Mouse (Mus musculus): ENCODE results near the gene Ccdc175. TPM values are rescaled to one million over a fixed set of nuclear protein-coding genes. Genes with fewer than 3 reads are reported as not detected.

The Ccdc175 gene
- polyA plus RNA-seq (2014; fragmentation: Nextera tagmentation; extraction: Ambion mirVana), result 0.09 TPM in 1 of 2 replicates, not detected in the other

GRCm38 (mm10) chr12:72184929-72185328 is at the start of gene Ccdc175:
Ccdc175 (minus strand) TSS chr12:72185029.
- H3K27ac ChIP-seq (ENCODE audit: low read depth, low read length), result no peak within 1 kb of the TSS
- WGBS, result 82% methylated on average over 12 of the region's 12 CpGs
- no peak within 1 kb of the TSS for H3K4me2 ChIP-seq (ENCODE audit: low read depth, low read length)
- H3K4me3 ChIP-seq (ENCODE audit: low read depth, low read length), result no peak within 1 kb of the TSS
- no peaks in the 10 kb centered on the region for H3K4me1 ChIP-seq (ENCODE audit: control insufficient read depth, insufficient read depth, low read length)
- no peaks in the 10 kb centered on the region for H3K9me3 ChIP-seq (ENCODE audit: control insufficient read depth, low read length)
- H3K9ac ChIP-seq (replicated peaks; ENCODE audit: low read depth, low read length), result no peak within 1 kb of the TSS
- ATAC-seq (ENCODE audit: low read depth), result no peak
- no peaks in the 10 kb centered on the region for H3K36me3 ChIP-seq (ENCODE audit: control insufficient read depth, insufficient read depth, low read length)
- no peaks in the 10 kb centered on the region for H3K27me3 ChIP-seq (ENCODE audit: control insufficient read depth, insufficient read depth, low read length)

- H3K36me3 ChIP-seq (ENCODE audit: control insufficient read depth, insufficient read depth, low read length), result 0 out of 2 replicates have a peak, but pooled peaks cover 2% of the 10 kb centered on the region
- peak overlapping the region; percentile 95 for H3K4me2 ChIP-seq (ENCODE audit: low read depth, low read length)
- no peaks in the 10 kb centered on the region; the same call in 1 of the 2 replicates for H3K27me3 ChIP-seq (ENCODE audit: control insufficient read depth, insufficient read depth, low read length)
- ATAC-seq (ENCODE audit: low read depth), result no peak
- 73% methylated on average over 3 of the region's 3 CpGs for WGBS
- H3K4me3 ChIP-seq (ENCODE audit: low read depth, low read length), result peak overlapping the region; percentile 64
- peak overlapping the region; percentile 34; the same call in 1 of the 2 replicates for H3K27ac ChIP-seq (ENCODE audit: low read depth, low read length)
- H3K9me3 ChIP-seq (ENCODE audit: control insufficient read depth, low read length), result no peaks in the 10 kb centered on the region
- peaks cover 26% of the 10 kb centered on the region for H3K4me1 ChIP-seq (ENCODE audit: control insufficient read depth, insufficient read depth, low read length)
- peak overlapping the region; percentile 97 for H3K9ac ChIP-seq (replicated peaks; ENCODE audit: low read depth, low read length)
Measured at GRCm38 (mm10) chr12:72234151-72234550, 49.3 kb upstream of the Ccdc175 start.

DNA sequence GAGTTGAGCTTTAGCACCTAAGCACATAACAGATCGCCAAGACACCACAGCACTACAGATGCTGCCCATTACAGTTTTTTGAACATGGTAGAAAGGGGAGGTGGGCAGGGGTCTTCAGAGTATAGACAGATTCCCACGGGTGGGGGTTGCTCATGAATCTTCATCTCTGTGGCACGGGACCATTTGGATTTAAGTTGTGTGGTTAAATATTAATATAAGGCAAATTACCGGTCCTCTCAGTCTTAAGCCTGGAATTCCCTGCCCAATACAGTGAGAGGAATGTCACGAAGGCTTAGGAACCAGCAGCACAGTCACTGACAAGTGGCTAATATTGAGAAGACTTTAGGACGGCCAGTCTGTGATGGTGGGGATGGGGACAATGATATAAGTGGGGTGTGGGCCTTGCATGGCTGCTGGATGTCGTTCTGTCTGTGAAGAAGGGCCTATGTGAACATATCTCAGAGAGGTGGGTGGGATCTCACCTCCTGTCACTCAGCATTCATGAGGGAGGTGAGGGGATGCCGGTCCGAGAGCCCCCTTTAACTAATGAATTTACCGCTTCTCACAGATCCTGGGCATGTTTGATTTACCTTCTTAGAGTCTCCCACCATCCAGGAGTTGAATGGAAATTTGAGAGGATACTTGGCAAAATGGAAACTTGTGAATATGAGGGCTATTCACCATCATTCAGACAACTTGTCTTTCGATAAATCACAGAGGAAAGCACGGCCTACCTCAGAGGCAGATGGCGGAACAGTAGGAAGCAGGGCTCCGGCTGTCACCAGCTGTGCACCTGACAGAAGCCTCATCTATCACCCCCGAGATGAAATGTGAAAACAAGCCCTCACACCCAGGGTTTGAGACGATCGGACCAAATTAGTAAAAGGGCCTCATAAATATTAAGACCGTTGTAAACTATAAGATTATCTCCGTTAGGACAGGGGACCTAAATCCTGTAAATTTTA is 48.3 kb upstream of the Ccdc175 start:
- WGBS, result 41% methylated on average over 19 of the region's 19 CpGs
- Histone ChIP-seq H3K9me3 (ENCODE audit: control insufficient read depth, low read length) (no peaks in the 10 kb centered on the region), H3K27ac (ENCODE audit: low read depth, low read length) (no peak overlapping the region)

GRCm38 (mm10) chr12:72232176-72232575 is 47.3 kb upstream of the Ccdc175 start:
- peak overlapping the region; percentile 64 for H3K4me3 ChIP-seq (ENCODE audit: low read depth, low read length)
- H3K9me3 ChIP-seq (ENCODE audit: control insufficient read depth, low read length), result no peaks in the 10 kb centered on the region
- ATAC-seq (ENCODE audit: low read depth), result no peak
- 73% methylated on average over 3 of the region's 3 CpGs for WGBS
- H3K4me2 ChIP-seq (ENCODE audit: low read depth, low read length), result peak overlapping the region; percentile 95
- H3K4me1 ChIP-seq (ENCODE audit: control insufficient read depth, insufficient read depth, low read length), result peaks cover 26% of the 10 kb centered on the region
- H3K27me3 ChIP-seq (ENCODE audit: control insufficient read depth, insufficient read depth, low read length), result no peaks in the 10 kb centered on the region; the same call in 1 of the 2 replicates
- H3K9ac ChIP-seq (replicated peaks; ENCODE audit: low read depth, low read length), result 0 out of 2 replicates have a peak overlapping the region, but pooled peaks have one; percentile 21
- 0 out of 2 replicates have a peak, but pooled peaks cover 2% of the 10 kb centered on the region for H3K36me3 ChIP-seq (ENCODE audit: control insufficient read depth, insufficient read depth, low read length)
- no peak overlapping the region for H3K27ac ChIP-seq (ENCODE audit: low read depth, low read length)

More for the DNA sequence above, 48.3 kb upstream of the Ccdc175 start:
- H3K4me1 ChIP-seq (ENCODE audit: control insufficient read depth, insufficient read depth, low read length), result peaks cover 26% of the 10 kb centered on the region
- no peaks in the 10 kb centered on the region; the same call in 1 of the 2 replicates for H3K27me3 ChIP-seq (ENCODE audit: control insufficient read depth, insufficient read depth, low read length)
- H3K4me3 ChIP-seq (ENCODE audit: low read depth, low read length), result peak overlapping the region; percentile 64
- H3K9ac ChIP-seq (replicated peaks; ENCODE audit: low read depth, low read length), result peak overlapping the region; percentile 97; the same call in 1 of the 2 replicates
- 0 out of 2 replicates have a peak, but pooled peaks cover 2% of the 10 kb centered on the region for H3K36me3 ChIP-seq (ENCODE audit: control insufficient read depth, insufficient read depth, low read length)
- ATAC-seq (ENCODE audit: low read depth), result no peak
- H3K4me2 ChIP-seq (ENCODE audit: low read depth, low read length), result peak overlapping the region; percentile 95

- no peaks in the 10 kb centered on the region for H3K9me3 ChIP-seq (ENCODE audit: control insufficient read depth, low read length)
- no peak overlapping the region for H3K27ac ChIP-seq (ENCODE audit: low read depth, low read length)
- ATAC-seq (ENCODE audit: low read depth), result no peak
- H3K4me3 ChIP-seq (ENCODE audit: low read depth, low read length), result no peak overlapping the region
- WGBS, result 72% methylated on average over 8 of the region's 8 CpGs
- no peak overlapping the region for H3K9ac ChIP-seq (replicated peaks; ENCODE audit: low read depth, low read length)
- H3K36me3 ChIP-seq (ENCODE audit: control insufficient read depth, insufficient read depth, low read length), result 0 out of 2 replicates have a peak, but pooled peaks cover 2% of the 10 kb centered on the region
- H3K4me2 ChIP-seq (ENCODE audit: low read depth, low read length), result no peak overlapping the region; the same call in 1 of the 2 replicates
- no peaks in the 10 kb centered on the region for H3K27me3 ChIP-seq (ENCODE audit: control insufficient read depth, insufficient read depth, low read length)
- H3K4me1 ChIP-seq (ENCODE audit: control insufficient read depth, insufficient read depth, low read length), result peaks cover 26% of the 10 kb centered on the region
Measured at GRCm38 (mm10) chr12:72229451-72230196, 44.8 kb upstream of the Ccdc175 start.

- Histone ChIP-seq H3K4me2 (ENCODE audit: low read depth, low read length) (no peak overlapping the region), H3K4me3 (ENCODE audit: low read depth, low read length) (no peak overlapping the region), H3K27ac (ENCODE audit: low read depth, low read length) (no peak overlapping the region), H3K36me3 (ENCODE audit: control insufficient read depth, insufficient read depth, low read length) (peaks cover 9% of the 10 kb centered on the region), H3K9ac (replicated peaks; ENCODE audit: low read depth, low read length) (no peak overlapping the region), H3K27me3 (ENCODE audit: control insufficient read depth, insufficient read depth, low read length) (no peaks in the 10 kb centered on the region), H3K9me3 (ENCODE audit: control insufficient read depth, low read length) (no peaks in the 10 kb centered on the region), H3K4me1 (ENCODE audit: control insufficient read depth, insufficient read depth, low read length) (peaks cover 18% of the 10 kb centered on the region)
- WGBS, result 93% methylated on average over 6 of the region's 6 CpGs
- ATAC-seq (ENCODE audit: low read depth), result no peak
Measured at GRCm38 (mm10) chr12:72227731-72228130, 42.9 kb upstream of the Ccdc175 start.

DNA sequence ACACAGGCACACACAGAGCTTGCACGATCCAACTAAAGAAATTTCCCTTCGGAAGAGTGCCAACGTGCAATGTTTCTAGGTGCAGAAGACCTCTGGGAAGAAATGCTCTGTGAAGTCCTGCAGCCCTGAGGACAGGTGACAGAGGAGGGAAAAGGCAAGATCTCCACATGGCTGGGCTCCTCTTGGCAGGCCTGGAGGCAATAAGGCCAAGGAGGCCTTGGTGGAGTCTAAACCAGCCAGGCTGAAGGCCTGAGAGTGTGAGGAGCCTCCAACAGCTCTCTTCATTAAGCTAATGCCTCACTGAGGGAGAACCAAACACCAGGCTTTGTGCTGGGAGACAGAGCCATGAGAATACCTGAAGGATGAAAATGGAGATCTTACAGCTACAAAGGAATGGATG is 40.5 kb upstream of the Ccdc175 start:
- Histone ChIP-seq H3K4me3 (ENCODE audit: low read depth, low read length) (no peak overlapping the region), H3K36me3 (ENCODE audit: control insufficient read depth, insufficient read depth, low read length) (peaks cover 25% of the 10 kb centered on the region)

GRCm38 (mm10) chr12:72223557-72224102 is 38.8 kb upstream of the Ccdc175 start:
- no peak overlapping the region for H3K4me2 ChIP-seq (ENCODE audit: low read depth, low read length)
- no peak overlapping the region for H3K9ac ChIP-seq (replicated peaks; ENCODE audit: low read depth, low read length)
- no peaks in the 10 kb centered on the region for H3K9me3 ChIP-seq (ENCODE audit: control insufficient read depth, low read length)
- WGBS, result 93% methylated on average over 16 of the region's 16 CpGs
- H3K27me3 ChIP-seq (ENCODE audit: control insufficient read depth, insufficient read depth, low read length), result no peaks in the 10 kb centered on the region
- no peak overlapping the region for H3K4me3 ChIP-seq (ENCODE audit: low read depth, low read length)
- no peak; the same call in 1 of the 2 replicates for ATAC-seq (ENCODE audit: low read depth)
- no peak overlapping the region for H3K27ac ChIP-seq (ENCODE audit: low read depth, low read length)
- peaks cover 38% of the 10 kb centered on the region for H3K36me3 ChIP-seq (ENCODE audit: control insufficient read depth, insufficient read depth, low read length)
- no peaks in the 10 kb centered on the region; the same call in 1 of the 2 replicates for H3K4me1 ChIP-seq (ENCODE audit: control insufficient read depth, insufficient read depth, low read length)

More for the DNA sequence above, 40.5 kb upstream of the Ccdc175 start:
- 94% methylated on average over 3 of the region's 3 CpGs for WGBS
- no peak for ATAC-seq (ENCODE audit: low read depth)
- Histone ChIP-seq H3K4me1 (ENCODE audit: control insufficient read depth, insufficient read depth, low read length) (peaks cover 8% of the 10 kb centered on the region), H3K27me3 (ENCODE audit: control insufficient read depth, insufficient read depth, low read length) (no peaks in the 10 kb centered on the region), H3K9ac (replicated peaks; ENCODE audit: low read depth, low read length) (no peak overlapping the region), H3K9me3 (ENCODE audit: control insufficient read depth, low read length) (no peaks in the 10 kb centered on the region), H3K4me2 (ENCODE audit: low read depth, low read length) (no peak overlapping the region), H3K27ac (ENCODE audit: low read depth, low read length) (no peak overlapping the region)

Data from neural tube, embryonic 14.5 days (tissue).